Mouse (Mus musculus) heart, embryonic 15.5 days (tissue): ENCODE measurements around the gene Msantd2. TPM values are rescaled to one million over a fixed set of nuclear protein-coding genes. Genes with fewer than 3 reads are reported as not detected.

Experiments
- ATAC-seq: fragments of 200-750 bp; cut with Nextera tagmentation; replicated peaks from 2 replicates; pipeline ENCODE4 v1.8.0; 2017; ENCODE audit warnings: low read depth, moderate TSS enrichment; ENCODE audit not compliant: insufficient number of reproducible peaks, insufficient read depth, low FRiP score
- H3K27ac ChIP-seq: fragments of 300-500 bp; sonication (generic); 2 replicates; pipeline ENCODE4 v1.5.1; 2015; ENCODE audit warnings: mild to moderate bottlenecking, inconsistent platforms
- H3K27me3 ChIP-seq: fragments of 300-500 bp; sonication (generic); 2 replicates; pipeline ENCODE4 v1.6.1; 2015; ENCODE audit warnings: inconsistent platforms
- H3K36me3 ChIP-seq: fragments of 300-500 bp; sonication (generic); 2 replicates; pipeline ENCODE4 v1.6.1; 2015; ENCODE audit warnings: mild to moderate bottlenecking, inconsistent platforms
- H3K4me1 ChIP-seq: fragments of 300-500 bp; sonication (generic); replicated peaks from 2 replicates; pipeline ENCODE4 v1.6.1; 2015; ENCODE audit warnings: inconsistent platforms
- H3K4me2 ChIP-seq: fragments of 300-500 bp; sonication (generic); 2 replicates; pipeline ENCODE4 v1.6.1; 2015; ENCODE audit warnings: inconsistent platforms, mild to moderate bottlenecking, moderate library complexity
- H3K4me3 ChIP-seq: fragments of 300-500 bp; sonication (generic); 2 replicates; pipeline ENCODE4 v1.5.1; 2015; ENCODE audit warnings: mild to moderate bottlenecking, inconsistent platforms
- H3K9ac ChIP-seq: fragments of 300-500 bp; sonication (generic); 2 replicates; pipeline ENCODE4 v1.6.1; 2015; ENCODE audit warnings: mild to moderate bottlenecking, inconsistent platforms
- H3K9me3 ChIP-seq: fragments of 300-500 bp; sonication (generic); replicated peaks from 2 replicates; pipeline ENCODE4 v1.6.1; 2016; ENCODE audit warnings: inconsistent platforms
- WGBS: fragments of 180-500 bp; shearing (Covaris S2); methylation state at CpG from one replicate; pipeline ENCODE4 v1.1.7; 2015; ENCODE audit warnings: mixed read lengths; 5-methylcytosine and 5-hydroxymethylcytosine counted together
- polyA plus RNA-seq: library from polyadenylated mRNA; unstranded; fragments of >200 nt; fragmentation: Nextera tagmentation; extraction: Ambion mirVana; gene quantifications from 2 replicates; pipeline ENCODE4 v1.2.1, GENCODE M21; 2015

Msantd2 gene
- polyA plus RNA-seq, 1 experiment from 2014 or later = 9.5 TPM

GRCm38 (mm10) chr9:37560617-37561016, 71.5 kb downstream of the Msantd2 start:
- H3K4me1 ChIP-seq = no peaks in the 10 kb centered on the region
- no peaks in the 10 kb centered on the region for H3K27me3 ChIP-seq
- 80% methylated on average over 2 of the region's 2 CpGs for WGBS
- ATAC-seq = no peak
- no peak overlapping the region for H3K4me3 ChIP-seq
- no peak overlapping the region for H3K27ac ChIP-seq
- no peaks in the 10 kb centered on the region for H3K36me3 ChIP-seq
- H3K4me2 ChIP-seq = no peak overlapping the region
- H3K9me3 ChIP-seq = no peaks in the 10 kb centered on the region
- H3K9ac ChIP-seq = no peak overlapping the region

- H3K4me1 ChIP-seq = peaks cover 14% of the 10 kb centered on the region
- H3K27ac ChIP-seq = no peak overlapping the region
- no peak overlapping the region for H3K4me3 ChIP-seq
- no peak for ATAC-seq
- 47% methylated on average over 1 of the region's 1 CpGs for WGBS
- H3K9me3 ChIP-seq = no peaks in the 10 kb centered on the region
- no peak overlapping the region for H3K4me2 ChIP-seq
- H3K9ac ChIP-seq = no peak overlapping the region
- H3K27me3 ChIP-seq = no peaks in the 10 kb centered on the region
- H3K36me3 ChIP-seq = no peaks in the 10 kb centered on the region
Observed at GRCm38 (mm10) chr9:37563805-37564204, 74.7 kb downstream of the Msantd2 start.

DNA sequence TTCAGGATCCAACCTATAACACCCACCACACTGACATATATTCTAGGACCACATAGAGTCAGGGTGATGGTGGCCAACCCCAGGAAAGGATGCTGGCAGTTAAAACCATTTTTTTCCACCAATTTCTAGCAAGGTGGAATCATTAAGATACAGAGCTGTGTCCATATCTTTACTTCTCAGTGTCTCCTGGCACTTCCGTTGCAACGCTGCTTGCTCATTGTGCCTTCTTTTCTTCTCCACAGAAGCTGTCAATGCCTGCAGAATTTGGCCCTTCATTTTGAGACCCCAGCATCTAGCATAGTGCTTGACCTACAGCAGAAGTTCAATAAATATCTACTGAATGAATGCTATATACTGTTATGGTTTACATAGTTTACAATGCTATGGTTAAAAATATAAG, 77.9 kb downstream of the Msantd2 start:
- ATAC-seq = no peak
- H3K27ac ChIP-seq = no peak overlapping the region

DNA sequence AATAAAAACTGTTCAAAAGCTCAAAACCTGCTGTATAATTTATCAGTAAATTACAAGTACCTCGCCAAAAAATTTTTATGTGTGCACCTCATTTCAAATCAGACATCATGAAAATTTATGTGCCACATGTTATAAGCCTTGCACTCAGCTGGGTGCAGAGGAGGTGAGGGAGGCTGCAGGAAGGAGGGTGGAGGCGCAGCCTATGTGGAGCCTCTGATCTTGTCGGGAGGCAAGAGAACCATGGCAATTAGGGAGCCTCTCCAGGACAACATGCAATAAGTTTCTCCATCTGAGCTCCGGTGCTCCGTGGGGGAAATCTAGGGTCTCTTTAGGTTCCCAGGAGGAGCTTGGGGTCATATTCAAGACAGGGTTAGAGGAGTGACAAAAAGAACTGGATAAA, 78.3 kb downstream of the Msantd2 start:
- 42% methylated on average over 5 of the region's 5 CpGs for WGBS
- ATAC-seq = no peak
- peak overlapping the region; percentile 52; the same call in 1 of the 2 replicates for H3K4me2 ChIP-seq
- no peak overlapping the region for H3K9ac ChIP-seq
- H3K4me1 ChIP-seq = peaks cover 16% of the 10 kb centered on the region
- H3K4me3 ChIP-seq = no peak overlapping the region
- H3K27ac ChIP-seq = no peak overlapping the region
- H3K9me3 ChIP-seq = no peaks in the 10 kb centered on the region
- H3K36me3 ChIP-seq = no peaks in the 10 kb centered on the region
- no peaks in the 10 kb centered on the region for H3K27me3 ChIP-seq

More for the DNA sequence above, 77.9 kb downstream of the Msantd2 start:
- H3K36me3 ChIP-seq = no peaks in the 10 kb centered on the region
- no peaks in the 10 kb centered on the region for H3K27me3 ChIP-seq
- 82% methylated on average over 2 of the region's 2 CpGs for WGBS
- no peak overlapping the region for H3K9ac ChIP-seq
- H3K4me3 ChIP-seq = no peak overlapping the region
- no peak overlapping the region for H3K4me2 ChIP-seq
- no peaks in the 10 kb centered on the region for H3K9me3 ChIP-seq
- H3K4me1 ChIP-seq = peaks cover 14% of the 10 kb centered on the region

- 0 out of 2 replicates have a peak overlapping the region, but pooled peaks have one; percentile 20 for H3K27ac ChIP-seq
Observed at GRCm38 (mm10) chr9:37567892-37568604, 78.9 kb downstream of the Msantd2 start.

DNA sequence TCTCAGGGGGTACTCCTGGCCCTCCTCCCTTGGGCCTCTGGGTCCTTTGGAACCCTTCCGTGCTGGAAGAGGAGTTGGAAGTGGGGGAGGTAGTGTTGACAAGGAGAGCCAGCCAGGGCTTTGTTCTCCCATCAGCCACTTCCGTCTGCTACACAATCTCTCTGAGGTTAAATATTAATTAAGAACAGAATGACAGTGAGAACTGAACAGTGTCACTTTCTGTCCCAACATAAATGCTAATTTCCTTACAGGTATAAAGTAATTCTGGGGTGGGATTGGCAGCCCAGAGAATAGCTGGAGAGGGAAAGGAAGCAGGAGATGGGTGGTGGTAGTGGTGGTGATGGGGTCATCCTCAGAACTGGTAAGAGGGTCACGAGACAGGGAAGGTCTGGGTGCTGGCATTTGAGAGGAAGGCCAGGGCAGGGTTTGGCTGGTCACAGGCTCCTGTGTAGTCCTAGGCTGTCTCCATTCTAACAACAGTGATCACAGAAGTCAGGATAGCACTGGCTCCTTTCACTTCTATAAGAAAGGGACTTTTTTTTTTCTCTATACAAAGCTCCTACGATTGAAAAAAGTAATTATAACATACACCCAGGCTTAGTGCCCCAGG, 79.6 kb downstream of the Msantd2 start:
- Histone ChIP-seq H3K27ac (0 out of 2 replicates have a peak overlapping the region, but pooled peaks have one; percentile 20), H3K9me3 (no peaks in the 10 kb centered on the region), H3K9ac (no peak overlapping the region), H3K36me3 (no peaks in the 10 kb centered on the region), H3K27me3 (no peaks in the 10 kb centered on the region), H3K4me1 (peaks cover 19% of the 10 kb centered on the region), H3K4me2 (peak overlapping the region; percentile 52), H3K4me3 (no peak overlapping the region)
- ATAC-seq = no peak
- 30% methylated on average over 4 of the region's 4 CpGs for WGBS

More at GRCm38 (mm10) chr9:37567892-37568604, 78.9 kb downstream of the Msantd2 start:
- Histone ChIP-seq H3K9ac (no peak overlapping the region), H3K36me3 (no peaks in the 10 kb centered on the region), H3K4me3 (peak overlapping the region; percentile 24), H3K27me3 (no peaks in the 10 kb centered on the region), H3K4me1 (peaks cover 19% of the 10 kb centered on the region), H3K9me3 (no peaks in the 10 kb centered on the region), H3K4me2 (peak overlapping the region; percentile 52)
- 23% methylated on average over 15 of the region's 15 CpGs for WGBS
- ATAC-seq = no peak

GRCm38 (mm10) chr9:37569231-37569835, 80.2 kb downstream of the Msantd2 start:
- Histone ChIP-seq H3K9ac (no peak overlapping the region), H3K9me3 (no peaks in the 10 kb centered on the region), H3K4me3 (no peak overlapping the region), H3K36me3 (no peaks in the 10 kb centered on the region), H3K27ac (no peak overlapping the region), H3K4me2 (no peak overlapping the region), H3K27me3 (no peaks in the 10 kb centered on the region), H3K4me1 (peaks cover 19% of the 10 kb centered on the region)
- WGBS = 55% methylated on average over 2 of the region's 2 CpGs
- no peak for ATAC-seq

GRCm38 (mm10) chr9:37572204-37572876, 83.2 kb downstream of the Msantd2 start:
- no peak for ATAC-seq
- Histone ChIP-seq H3K27ac (no peak overlapping the region), H3K9me3 (no peaks in the 10 kb centered on the region), H3K4me3 (no peak overlapping the region), H3K4me2 (no peak overlapping the region), H3K4me1 (peaks cover 22% of the 10 kb centered on the region), H3K27me3 (no peaks in the 10 kb centered on the region), H3K36me3 (no peaks in the 10 kb centered on the region), H3K9ac (no peak overlapping the region)
- 24% methylated on average over 3 of the region's 3 CpGs for WGBS

Other genes with a start within 250 kb of the Msantd2 start
- 1.4 and 3.3 TPM in 2 replicates for gene Slc37a2, start 233.6 kb upstream of the Msantd2 start, polyA plus RNA-seq
- 4.3 and 4.6 TPM in 2 replicates for gene Ccdc15, start 140.9 kb upstream of the Msantd2 start, polyA plus RNA-seq
- gene Hepacam, start 122.0 kb upstream of the Msantd2 start, polyA plus RNA-seq = 0.09 TPM in 2 replicates
- gene Robo4, start 87.4 kb upstream of the Msantd2 start, polyA plus RNA-seq = 9.2 and 10.8 TPM in 2 replicates
- 0.11 and 0.13 TPM in 2 replicates for gene Robo3, start 56.1 kb upstream of the Msantd2 start, polyA plus RNA-seq
- gene Esam, start 38.8 kb downstream of the Msantd2 start, polyA plus RNA-seq = 76.9 and 89.3 TPM in 2 replicates
- gene Vsig2, start 49.9 kb downstream of the Msantd2 start, polyA plus RNA-seq = 2.3 and 2.5 TPM in 2 replicates
- 5.9 and 6.3 TPM in 2 replicates for gene Nrgn, start 63.6 kb downstream of the Msantd2 start, polyA plus RNA-seq
- gene Siae, start 66.4 kb downstream of the Msantd2 start, polyA plus RNA-seq = 9.0 and 10.2 TPM in 2 replicates
- gene Spa17, start 124.4 kb downstream of the Msantd2 start, polyA plus RNA-seq = 5.7 and 9.3 TPM in 2 replicates
- 94.8 and 102 TPM in 2 replicates for gene Tbrg1, start 168.0 kb downstream of the Msantd2 start, polyA plus RNA-seq
- gene Panx3, start 179.9 kb downstream of the Msantd2 start, polyA plus RNA-seq = 0.05 and 0.08 TPM in 2 replicates
- gene Olfr160, start 226.9 kb downstream of the Msantd2 start, polyA plus RNA-seq = not detected in 2 replicates